Mouse (Mus musculus) gastrocnemius, postnatal 14 days (tissue): ENCODE data around the gene Lrrtm3. TPM values are rescaled to one million over a fixed set of nuclear protein-coding genes. Genes with fewer than 3 reads are reported as not detected.
A peak's percentile ranks its signal among the peaks of the same experiment; 100 is the strongest.

Experiments
- DNase-seq: peaks from one replicate; pipeline ENCODE4 v3.0.0; 2021; ENCODE audit warnings: mixed read lengths
- intact Hi-C: fragments of 180-260 bp; cut with DNase I; formaldehyde crosslinking; loops from one replicate; pipeline ENCODE4 v1.15.1; 2025; ENCODE audit warnings: low total_unique reads
- total RNA-seq, 2 experiments: library from RNA; stranded (reverse); gene quantifications; 2 replicates each; pipeline ENCODE4 v1.2.3; 2021

Gene Lrrtm3
- total RNA-seq, 2 experiments from 2014 or later, result 0.51 TPM; not detected in 1

- DNase-seq, result no peak
- intact Hi-C loops, result no loop called here
Observed at GRCm38 (mm10) chr10:64063704-64064103, 26.4 kb downstream of the Lrrtm3 start.

- DNase-seq, result no peak
- intact Hi-C loops, result no loop called here
Observed at GRCm38 (mm10) chr10:64049946-64050345, 40.1 kb downstream of the Lrrtm3 start.

GRCm38 (mm10) chr10:64049151-64049550, 40.9 kb downstream of the Lrrtm3 start:
- DNase-seq, result no peak
- intact Hi-C loops, result no loop called here

GRCm38 (mm10) chr10:64041892-64042291, 48.2 kb downstream of the Lrrtm3 start:
- intact Hi-C loops, result no loop called here
- DNase-seq, result no peak

- no peak for DNase-seq
- intact Hi-C loops, result no loop called here
Observed at GRCm38 (mm10) chr10:64041218-64041617, 48.9 kb downstream of the Lrrtm3 start.

- DNase-seq, result peak; percentile 26
- intact Hi-C loops, result no loop called here
Observed at GRCm38 (mm10) chr10:64039760-64040535, 50.1 kb downstream of the Lrrtm3 start.

GRCm38 (mm10) chr10:64030901-64031300, 59.2 kb downstream of the Lrrtm3 start:
- intact Hi-C loops, result no loop called here

GRCm38 (mm10) chr10:64023340-64023739, 66.7 kb downstream of the Lrrtm3 start:
- DNase-seq, result no peak
- intact Hi-C loops, result no loop called here

More at GRCm38 (mm10) chr10:64030901-64031300, 59.2 kb downstream of the Lrrtm3 start:
- DNase-seq, result no peak

- intact Hi-C loops, result no loop called here
- DNase-seq, result no peak
Observed at GRCm38 (mm10) chr10:64020347-64020746, 69.7 kb downstream of the Lrrtm3 start.

- intact Hi-C loops, result no loop called here
- no peak for DNase-seq
Observed at GRCm38 (mm10) chr10:64001996-64002395, 88.1 kb downstream of the Lrrtm3 start.

GRCm38 (mm10) chr10:64001531-64001930, 88.5 kb downstream of the Lrrtm3 start:
- intact Hi-C loops, result no loop called here
- no peak for DNase-seq

GRCm38 (mm10) chr10:63994251-63994650, 95.8 kb downstream of the Lrrtm3 start:
- intact Hi-C loops, result no loop called here

GRCm38 (mm10) chr10:63985576-63985975, 104.5 kb downstream of the Lrrtm3 start:
- intact Hi-C loops, result no loop called here
- DNase-seq, result no peak

More at GRCm38 (mm10) chr10:63994251-63994650, 95.8 kb downstream of the Lrrtm3 start:
- no peak for DNase-seq

GRCm38 (mm10) chr10:63979410-63979809, 110.7 kb downstream of the Lrrtm3 start:
- no peak for DNase-seq
- intact Hi-C loops, result no loop called here

DNA sequence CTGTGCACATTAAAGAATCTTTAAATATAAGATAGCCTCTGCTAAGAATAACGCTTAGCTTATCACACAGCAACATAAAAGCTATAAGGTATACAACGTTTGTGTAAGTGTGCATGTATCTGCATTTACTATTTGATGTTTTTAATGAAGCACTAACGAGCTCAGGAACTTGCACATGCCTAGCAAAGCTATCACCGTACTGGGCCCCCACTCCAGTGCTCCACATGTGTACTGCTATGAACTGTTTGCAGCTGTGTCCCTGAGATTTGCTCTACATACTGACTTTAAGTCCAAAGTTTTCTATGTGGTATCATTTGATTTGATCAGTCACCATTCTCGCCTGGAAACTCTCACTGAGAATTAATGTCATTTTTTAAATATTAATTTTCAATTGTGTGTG, 111.1 kb downstream of the Lrrtm3 start:
- no peak for DNase-seq
- intact Hi-C loops, result no loop called here

GRCm38 (mm10) chr10:63978535-63978934, 111.5 kb downstream of the Lrrtm3 start:
- intact Hi-C loops, result no loop called here
- DNase-seq, result no peak

GRCm38 (mm10) chr10:63978101-63978500, 112.0 kb downstream of the Lrrtm3 start:
- DNase-seq, result no peak
- intact Hi-C loops, result no loop called here

GRCm38 (mm10) chr10:63972300-63972699, 117.8 kb downstream of the Lrrtm3 start:
- DNase-seq, result no peak
- intact Hi-C loops, result no loop called here

- peak; percentile 58 for DNase-seq
- intact Hi-C loops, result no loop called here
Observed at GRCm38 (mm10) chr10:63954308-63954930, 135.7 kb downstream of the Lrrtm3 start.

- DNase-seq, result no peak
- intact Hi-C loops, result no loop called here
Observed at GRCm38 (mm10) chr10:63951481-63951880, 138.6 kb downstream of the Lrrtm3 start.

DNA sequence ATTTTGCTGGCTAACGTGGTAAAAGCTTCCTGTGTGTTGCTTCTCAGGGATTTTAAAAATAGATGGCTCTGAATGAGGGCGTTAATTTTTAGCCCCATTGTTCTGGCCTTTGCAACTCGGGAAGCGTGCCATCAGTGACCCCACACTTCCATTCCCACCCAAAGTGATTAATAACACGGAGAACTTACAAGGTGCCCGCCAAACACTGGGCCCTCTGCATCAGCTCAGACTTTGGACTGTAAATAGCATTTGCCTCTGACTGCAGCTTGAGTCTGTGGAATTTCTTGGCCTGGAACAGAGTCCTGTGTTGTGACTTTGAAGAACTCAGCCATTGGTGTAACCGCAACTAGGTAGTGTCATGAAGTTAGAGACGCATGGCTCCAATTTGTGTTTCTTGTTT, 139.2 kb downstream of the Lrrtm3 start:
- peak; percentile 8 for DNase-seq
- intact Hi-C loops, result no loop called here
